Mouse (Mus musculus) lung, adult 2 months (tissue): ENCODE data around the gene Cltb. TPM values are rescaled to one million over a fixed set of nuclear protein-coding genes. Genes with fewer than 3 reads are reported as not detected.
A peak's percentile ranks its signal among the peaks of the same experiment; 100 is the strongest.
"Not testable (repeated sequence)": the region's sequence is repeated elsewhere in the genome, so short reads cannot be mapped to it uniquely, and the experiment has no call there.

Source experiments
- DNase-seq: peaks from one replicate; pipeline ENCODE4 v3.0.0; 2022
- H3K4me1 ChIP-seq: fragments of 200-500 bp; 2 replicates; pipeline ENCODE4 v1.6.1; 2011; ENCODE audit warnings: low read length; ENCODE audit not compliant: control insufficient read depth, insufficient read depth
- H3K4me3 ChIP-seq: fragments of 200-500 bp; replicated peaks from 2 replicates; pipeline ENCODE3; 2011; ENCODE audit warnings: low read depth, mild to moderate bottlenecking, control low read depth, low read length; ENCODE audit errors: extremely low read depth
- CTCF ChIP-seq: fragments of 200-500 bp; IDR thresholded peaks from 2 replicates; pipeline ENCODE4 v1.5.1; 2011; ENCODE audit warnings: mild to moderate bottlenecking, low read length, control low read depth; ENCODE audit not compliant: insufficient read depth
- POLR2A ChIP-seq: fragments of 200-500 bp; IDR thresholded peaks from 2 replicates; pipeline ENCODE4 v1.6.1; 2011; ENCODE audit warnings: low read depth, mild to moderate bottlenecking, control low read depth, low read length, borderline replicate concordance; ENCODE audit errors: extremely low read depth
- WGBS: fragments of 180-500 bp; shearing (Covaris S2); methylation state at CpG from one replicate; pipeline ENCODE4 v1.1.7; 2018; 5-methylcytosine and 5-hydroxymethylcytosine counted together
- polyA plus RNA-seq: library from polyadenylated mRNA; depleted of rRNA; stranded (reverse); fragments of >200 nt; gene quantifications from 2 replicates; pipeline ENCODE4 v1.2.3, GENCODE M21; 2012

The Cltb gene
- polyA plus RNA-seq, 1 experiment: 109 TPM

- no peak overlapping the region for H3K4me3 ChIP-seq
- WGBS: 81% methylated on average over 8 of the region's 8 CpGs
- no peaks in the 10 kb centered on the region for H3K4me1 ChIP-seq
- TF ChIP-seq POLR2A (no peak), CTCF (no peak)
- DNase-seq: no peak
These were observed 5.2 kb upstream of the Cltb start for GRCm38 (mm10) chr13:54616307-54616706.

DNA sequence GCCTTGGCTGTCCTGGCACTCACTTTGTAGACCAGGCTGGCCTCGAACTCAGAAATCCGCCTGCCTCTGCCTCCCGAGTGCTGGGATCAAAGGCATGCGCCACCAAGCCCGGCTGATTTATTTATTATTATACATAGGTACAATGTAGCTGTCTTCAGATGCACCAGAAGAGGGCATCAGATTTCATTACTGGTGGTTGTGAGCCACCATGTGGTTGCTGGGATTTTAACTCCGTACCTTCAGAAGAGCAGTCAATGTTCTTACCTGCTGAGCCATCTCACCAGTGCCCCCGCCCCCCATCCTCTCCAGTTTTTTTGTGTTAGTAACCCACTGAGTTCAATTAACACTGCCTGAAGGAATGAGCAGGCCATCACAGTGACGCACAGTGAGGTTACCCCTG is 2.0 kb upstream of the Cltb start:
- 75% methylated on average over 8 of the region's 8 CpGs for WGBS
- not testable (repeated sequence) for H3K4me1 ChIP-seq, H3K4me3 ChIP-seq, DNase-seq

- no peak for TF ChIP-seq POLR2A
- TF ChIP-seq CTCF: no peak
- no peak for DNase-seq
- Histone ChIP-seq H3K4me3 (peak overlapping the region; percentile 70), H3K4me1 (peaks cover 7% of the 10 kb centered on the region)
- 11% methylated on average over 13 of the region's 13 CpGs for WGBS
These were observed 552 bp downstream of the Cltb start for GRCm38 (mm10) chr13:54610613-54610971.

DNA sequence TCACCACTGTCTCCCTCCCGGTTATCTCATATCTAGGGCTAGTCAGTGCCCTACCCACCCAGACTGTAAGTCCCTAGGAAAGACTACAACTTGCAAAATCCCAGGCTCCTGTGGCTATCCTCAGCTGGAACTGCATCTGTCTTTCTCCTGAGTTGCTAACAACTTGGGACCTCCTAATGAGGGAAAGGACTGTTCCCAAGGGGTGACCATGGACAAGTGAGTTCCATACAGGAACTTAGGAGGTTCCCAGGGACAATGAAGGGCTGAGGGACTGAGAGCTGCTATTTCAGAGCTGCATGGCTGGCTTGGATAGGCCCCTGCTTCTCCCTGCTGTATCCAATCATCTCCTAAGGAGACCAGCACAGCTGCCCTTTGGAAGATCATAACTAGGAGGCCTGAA is 1.8 kb downstream of the Cltb start:
- TF ChIP-seq CTCF (no peak), POLR2A (no peak)
- no peak overlapping the region for H3K4me3 ChIP-seq
- H3K4me1 ChIP-seq: peaks cover 8% of the 10 kb centered on the region
- no peak for DNase-seq
- WGBS: 36% methylated on average over 1 of the region's 1 CpGs

- no peak for DNase-seq
- Histone ChIP-seq H3K4me3 (peak overlapping the region; percentile 6), H3K4me1 (peaks cover 8% of the 10 kb centered on the region)
- TF ChIP-seq POLR2A (no peak), CTCF (no peak)
- 45% methylated on average over 8 of the region's 8 CpGs for WGBS
These were observed 2.5 kb downstream of the Cltb start for GRCm38 (mm10) chr13:54608666-54609065.

- 75% methylated on average over 3 of the region's 3 CpGs for WGBS
- Histone ChIP-seq H3K4me3 (no peak overlapping the region), H3K4me1 (peaks cover 8% of the 10 kb centered on the region)
- no peak for DNase-seq
- TF ChIP-seq CTCF (no peak), POLR2A (no peak)
These were observed 3.1 kb downstream of the Cltb start for GRCm38 (mm10) chr13:54608002-54608401.

DNA sequence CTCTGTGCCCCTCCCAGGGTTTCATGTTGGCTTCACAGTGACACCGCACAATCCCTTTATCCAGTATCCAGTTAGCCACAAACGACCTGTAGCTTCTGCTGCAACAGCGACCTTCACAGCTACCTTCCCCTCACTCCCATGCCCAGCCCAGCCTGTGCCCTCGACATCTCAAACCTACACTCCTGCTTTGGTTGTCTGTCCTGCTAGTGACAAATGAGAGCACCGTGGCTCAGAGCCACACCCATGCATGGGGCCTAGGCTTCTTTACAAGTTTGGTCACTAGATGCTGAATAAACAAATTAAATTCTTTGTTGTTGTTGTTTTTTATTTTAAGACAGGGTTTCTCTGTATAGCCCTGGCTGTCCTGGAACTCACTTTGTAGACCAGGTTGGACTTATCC is 3.9 kb downstream of the Cltb start:
- H3K4me3 ChIP-seq: no peak overlapping the region
- H3K4me1 ChIP-seq: peaks cover 8% of the 10 kb centered on the region
- TF ChIP-seq POLR2A (no peak), CTCF (no peak)
- no peak for DNase-seq
- 64% methylated on average over 5 of the region's 5 CpGs for WGBS

DNA sequence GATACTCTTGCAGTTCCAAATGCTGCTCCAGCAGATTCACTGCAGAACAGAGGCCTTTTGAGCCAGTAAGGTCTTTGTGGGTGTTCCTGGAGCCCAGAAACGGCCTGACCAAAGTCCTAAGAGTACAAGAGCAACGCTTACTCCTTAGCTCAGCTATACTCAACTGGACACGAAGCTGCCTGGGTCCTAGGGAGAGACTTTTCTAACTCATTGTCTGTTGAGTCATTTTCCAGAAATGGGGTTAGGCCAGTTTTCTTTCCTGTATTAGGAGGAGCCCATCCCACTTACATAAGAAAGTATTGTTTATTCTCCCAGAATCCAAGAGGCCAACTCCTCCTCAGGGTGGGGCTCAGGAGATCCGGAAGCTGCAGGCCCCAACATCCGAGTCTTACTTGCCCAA is 5.7 kb downstream of the Cltb start:
- no peak overlapping the region for H3K4me3 ChIP-seq
- TF ChIP-seq POLR2A: no peak
- no peak for TF ChIP-seq CTCF
- WGBS: 31% methylated on average over 5 of the region's 5 CpGs
- DNase-seq: no peak
- peaks cover 8% of the 10 kb centered on the region for H3K4me1 ChIP-seq

- peaks cover 8% of the 10 kb centered on the region for H3K4me1 ChIP-seq
- DNase-seq: no peak
- TF ChIP-seq CTCF (no peak), POLR2A (no peak)
- 76% methylated on average over 4 of the region's 4 CpGs for WGBS
- no peak overlapping the region for H3K4me3 ChIP-seq
These were observed 6.9 kb downstream of the Cltb start for GRCm38 (mm10) chr13:54604221-54604620.

GRCm38 (mm10) chr13:54603501-54603900 is 7.6 kb downstream of the Cltb start:
- TF ChIP-seq POLR2A: no peak
- TF ChIP-seq CTCF: no peak
- Histone ChIP-seq H3K4me1 (peaks cover 4% of the 10 kb centered on the region), H3K4me3 (no peak overlapping the region)
- no peak for DNase-seq

GRCm38 (mm10) chr13:54602639-54603111 is 8.5 kb downstream of the Cltb start:
- no peak overlapping the region for H3K4me3 ChIP-seq
- WGBS: 67% methylated on average over 3 of the region's 3 CpGs
- H3K4me1 ChIP-seq: peaks cover 3% of the 10 kb centered on the region
- TF ChIP-seq CTCF (no peak), POLR2A (no peak)
- no peak for DNase-seq
